Mouse (Mus musculus) urinary bladder, postnatal 10 days (tissue): ENCODE measurements around the gene Fam149a.
"Not testable (repeated sequence)": the region's sequence is repeated elsewhere in the genome, so short reads cannot be mapped to it uniquely, and the experiment has no call there.

Source experiments
- DNase-seq: peaks from one replicate; pipeline ENCODE4 v3.0.0; 2022; ENCODE audit warnings: low spot score

Gene Fam149a

DNA sequence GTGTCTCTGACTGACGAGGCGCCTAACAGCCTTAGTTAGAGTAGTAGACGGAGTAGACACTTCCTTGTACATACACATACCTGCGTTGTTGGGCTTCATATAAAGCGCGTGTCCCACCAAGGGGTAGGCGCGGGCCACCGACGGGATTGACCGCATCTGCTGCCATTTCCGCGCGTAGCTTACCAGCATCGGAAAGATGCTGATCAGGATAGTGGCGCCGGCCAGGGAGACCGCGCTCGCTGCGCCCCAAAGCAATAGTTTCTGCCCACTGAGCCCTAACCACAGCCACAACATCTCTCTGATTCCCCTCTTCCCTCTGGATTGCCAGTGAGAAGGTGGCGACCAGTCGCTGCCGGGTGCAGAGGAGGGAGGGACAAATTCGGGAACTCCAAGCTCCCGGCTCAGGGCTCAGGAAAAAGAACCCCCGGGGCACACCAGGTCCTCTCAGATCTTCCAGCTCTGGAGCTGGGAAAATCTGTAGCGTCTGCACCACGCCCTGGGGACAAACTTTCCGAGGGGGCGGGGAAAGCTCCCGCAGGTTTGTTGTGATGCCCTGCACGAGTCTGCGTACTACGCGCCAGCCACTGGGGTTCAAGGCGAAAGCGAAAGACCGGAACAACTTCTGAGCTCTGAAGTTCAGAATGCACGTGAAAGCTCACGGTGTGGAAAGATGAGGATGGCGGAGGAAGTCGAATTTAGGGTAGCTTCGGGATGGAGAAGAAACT is 49.2 kb downstream of the Fam149a start, which contains the start of gene Cyp4v3:
Gene Cyp4v3 (minus strand): TSS at position 532 of the 725 bp plus-strand sequence.
- no peak for DNase-seq

DNA sequence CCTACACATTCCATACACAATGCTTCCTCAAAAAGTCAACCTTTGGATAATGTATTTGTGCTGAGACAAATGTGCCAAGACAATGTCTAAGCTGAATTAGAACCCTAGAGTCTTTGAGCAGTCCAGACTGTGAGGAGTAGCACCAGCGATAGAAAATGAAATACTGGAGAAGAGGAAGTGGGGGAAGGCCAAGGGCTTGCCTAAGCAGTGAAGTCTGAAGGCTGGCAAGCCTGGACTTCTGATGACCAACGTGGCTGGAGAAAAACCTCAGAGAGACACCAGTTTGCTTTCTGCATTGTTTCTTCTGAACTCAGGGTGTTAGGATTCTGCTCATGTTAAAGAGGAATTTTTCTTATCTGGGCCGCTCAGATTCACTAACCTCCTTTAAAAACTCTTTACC is 51.2 kb downstream of the Fam149a start:
- DNase-seq: no peak

GRCm38 (mm10) chr8:45329206-45329980 is 52.7 kb downstream of the Fam149a start:
- no peak for DNase-seq

- DNase-seq: not testable (repeated sequence)
Observed at GRCm38 (mm10) chr8:45327076-45327475, 55.0 kb downstream of the Fam149a start.

DNA sequence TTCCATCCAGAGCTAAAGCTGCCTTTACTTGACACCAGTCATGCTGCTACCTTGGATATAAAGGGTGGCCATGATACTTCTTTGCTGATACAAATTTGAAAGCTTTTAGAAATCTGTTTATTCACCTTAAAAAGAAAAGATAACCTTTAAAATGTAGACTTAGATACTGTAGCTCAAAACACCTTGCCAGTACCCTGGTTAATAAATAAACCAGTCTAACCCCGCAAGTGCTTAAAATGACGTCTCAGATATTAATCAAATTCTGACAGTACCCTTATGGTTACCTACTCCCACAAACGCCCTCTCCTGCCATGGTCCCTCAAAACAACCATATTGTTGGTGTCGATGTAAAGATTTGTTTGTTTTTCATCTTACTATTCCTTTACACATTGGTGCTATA is 57.9 kb downstream of the Fam149a start:
- no peak for DNase-seq

GRCm38 (mm10) chr8:45321365-45321764 is 60.7 kb downstream of the Fam149a start:
- DNase-seq: no peak

GRCm38 (mm10) chr8:45320930-45321329 is 61.2 kb downstream of the Fam149a start:
- DNase-seq: no peak

DNA sequence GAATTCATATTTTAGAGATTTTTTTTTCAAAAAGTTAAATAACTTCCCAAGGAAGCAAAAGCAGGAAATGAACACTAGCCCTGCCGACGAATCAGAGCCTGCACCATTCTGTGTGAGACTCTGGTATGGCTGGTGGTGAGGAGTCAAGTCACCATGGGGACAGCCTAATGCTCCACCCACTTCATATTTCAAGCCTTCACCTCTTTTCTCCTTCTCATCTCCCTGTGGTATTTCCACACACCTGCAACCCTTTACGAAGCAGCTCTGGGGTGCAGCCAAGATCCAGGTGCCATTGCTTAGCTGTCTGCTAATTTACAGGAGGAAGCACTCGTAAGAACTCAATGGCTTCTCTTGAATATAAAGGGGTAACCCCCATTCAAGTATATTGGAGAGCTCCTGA is 71.1 kb downstream of the Fam149a start:
- no peak for DNase-seq

DNA sequence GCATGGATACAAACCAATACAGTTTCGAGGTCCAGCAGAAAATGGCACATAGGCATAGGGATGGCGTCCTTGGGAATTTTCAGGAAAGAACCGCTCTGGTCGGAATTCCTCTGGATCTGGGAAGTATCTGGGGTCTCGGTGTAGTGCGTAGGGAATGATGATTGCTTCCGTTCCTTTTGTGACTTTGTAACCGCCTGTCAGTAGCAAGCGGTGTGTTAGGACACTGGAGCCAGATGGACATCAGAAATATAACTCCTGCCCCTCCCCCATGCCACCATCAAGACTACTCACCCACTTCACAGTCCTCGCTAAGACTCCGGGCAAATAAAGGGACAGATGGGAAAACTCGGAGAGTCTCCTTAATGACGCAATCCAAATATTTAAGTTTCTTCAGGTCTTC is 73.7 kb downstream of the Fam149a start, which contains the start of gene Gm45753:
Gene Gm45753 (minus strand): TSS at position 101 of the 400 bp plus-strand sequence.
- DNase-seq: no peak

DNA sequence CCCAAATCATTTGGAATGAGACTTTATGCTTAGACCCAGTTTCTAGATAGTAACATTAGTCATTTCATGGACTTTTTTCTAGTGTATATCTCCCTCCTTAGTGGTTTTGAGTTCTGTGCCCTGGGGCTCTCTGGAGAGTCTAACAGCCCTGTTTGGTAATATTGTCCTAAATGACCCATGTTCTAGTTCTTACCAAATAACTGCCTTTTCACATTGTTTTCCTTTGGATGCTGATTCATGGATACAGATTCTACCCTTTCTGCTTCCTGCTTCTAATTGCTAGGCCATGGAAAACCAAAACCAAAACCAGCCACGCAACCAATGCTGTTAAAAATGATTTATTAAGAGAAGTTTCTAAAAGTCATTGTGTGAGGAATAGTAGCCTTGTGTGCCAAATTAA is 76.6 kb downstream of the Fam149a start:
- DNase-seq: no peak

DNA sequence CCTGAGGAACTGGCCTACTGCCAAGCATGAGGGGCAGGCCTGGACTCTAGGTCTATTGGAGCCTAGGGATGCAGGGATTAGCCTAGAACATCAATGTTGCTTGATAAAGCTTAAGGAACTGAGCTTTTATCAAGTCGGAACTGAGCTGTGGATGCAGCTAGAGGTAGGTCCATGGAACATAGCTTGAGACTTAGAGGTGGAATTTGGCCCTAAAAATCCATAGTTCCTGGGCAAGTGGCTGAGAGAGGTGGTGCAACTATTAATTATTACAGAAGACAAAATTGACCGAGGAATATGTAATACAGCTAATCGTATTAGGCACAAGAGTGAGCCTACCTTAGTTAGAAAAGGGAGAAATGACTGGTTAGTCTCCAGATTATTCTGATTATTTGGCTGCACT is 77.7 kb downstream of the Fam149a start:
- DNase-seq: no peak

DNA sequence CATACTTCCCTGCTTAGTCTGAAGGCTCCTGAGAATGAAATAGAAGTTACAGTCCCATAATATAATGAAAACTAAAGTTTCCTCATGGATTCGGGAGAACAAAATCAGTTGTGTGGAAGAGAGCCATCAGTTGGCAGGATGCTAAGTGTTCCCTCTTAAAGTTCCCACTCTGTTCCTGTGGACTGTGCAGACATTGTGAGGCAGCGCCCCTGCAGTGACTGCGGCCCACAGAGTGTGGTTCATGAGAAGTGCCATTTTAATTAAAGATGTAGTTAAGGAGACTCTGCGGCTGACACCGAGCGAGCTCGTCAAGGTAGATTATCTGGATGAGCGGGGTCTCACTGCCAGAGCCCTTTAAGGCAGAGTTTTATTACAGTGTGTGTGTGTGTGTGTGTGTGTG is 79.7 kb downstream of the Fam149a start:
- no peak for DNase-seq

- no peak for DNase-seq
Observed at GRCm38 (mm10) chr8:45295276-45295675, 86.8 kb downstream of the Fam149a start.

DNA sequence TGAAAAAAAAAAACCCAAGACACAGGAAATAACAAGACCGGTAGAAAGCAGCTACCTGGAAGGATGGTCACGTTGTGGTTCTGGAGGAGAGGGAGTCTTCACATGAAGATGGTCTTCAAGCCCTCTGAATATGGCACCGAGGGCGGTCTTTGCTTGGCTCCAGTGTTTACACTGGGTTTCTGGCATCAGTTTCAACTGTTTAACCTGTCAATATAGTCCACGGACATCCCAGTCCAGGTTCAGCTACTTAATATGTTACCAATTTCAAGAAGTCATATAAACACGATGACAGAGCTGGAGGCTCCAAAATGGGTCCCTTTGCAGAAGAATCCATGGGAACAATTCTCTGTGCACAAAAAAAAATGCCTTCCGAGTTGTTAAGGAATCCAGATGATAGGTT is 87.4 kb downstream of the Fam149a start, which contains the start of gene Klkb1:
Gene Klkb1 (minus strand): TSS at position 173 of the 400 bp plus-strand sequence.
- no peak for DNase-seq

- no peak for DNase-seq
Observed at GRCm38 (mm10) chr8:45291790-45292189, 90.3 kb downstream of the Fam149a start.
